Mouse (Mus musculus): Measurements from ENCODE around the gene Exph5. TPM values are rescaled to one million over a fixed set of nuclear protein-coding genes. Genes with fewer than 3 reads are reported as not detected.

Gene Exph5
- polyA plus RNA-seq, 1 experiment from 2014 or later: 0.98 TPM

- Histone ChIP-seq H3K4me1 (ENCODE audit: control insufficient read depth, insufficient read depth, low read length) (no peaks in the 10 kb centered on the region), H3K4me3 (ENCODE audit: low read depth, low read length) (no peak overlapping the region), H3K4me2 (ENCODE audit: low read depth, low read length) (no peak overlapping the region), H3K9ac (replicated peaks; ENCODE audit: low read length) (no peak overlapping the region), H3K36me3 (replicated peaks; ENCODE audit: control insufficient read depth, insufficient read depth, low read depth, low read length) (no peaks in the 10 kb centered on the region), H3K27me3 (ENCODE audit: control insufficient read depth, insufficient read depth, low read length) (no peaks in the 10 kb centered on the region), H3K9me3 (replicated peaks; ENCODE audit: control insufficient read depth, low read length) (no peaks in the 10 kb centered on the region), H3K27ac (replicated peaks; ENCODE audit: low read depth, low read length) (no peak overlapping the region)
- ATAC-seq (replicated peaks; ENCODE audit: insufficient number of reproducible peaks, low FRiP score, low TSS enrichment, low read depth): no peak
- no peak for DNase-seq (ENCODE audit: low spot score)
- 94% methylated on average over 2 of the region's 2 CpGs for WGBS
These were observed 48.9 kb downstream of the Exph5 start for GRCm38 (mm10) chr9:53350331-53350730.

GRCm38 (mm10) chr9:53351899-53352298 is 50.4 kb downstream of the Exph5 start:
- Histone ChIP-seq H3K4me3 (ENCODE audit: low read depth, low read length) (no peak overlapping the region), H3K27me3 (ENCODE audit: control insufficient read depth, insufficient read depth, low read length) (no peaks in the 10 kb centered on the region), H3K4me2 (ENCODE audit: low read depth, low read length) (no peak overlapping the region), H3K36me3 (replicated peaks; ENCODE audit: control insufficient read depth, insufficient read depth, low read depth, low read length) (no peaks in the 10 kb centered on the region), H3K27ac (replicated peaks; ENCODE audit: low read depth, low read length) (no peak overlapping the region), H3K9me3 (replicated peaks; ENCODE audit: control insufficient read depth, low read length) (no peaks in the 10 kb centered on the region), H3K9ac (replicated peaks; ENCODE audit: low read length) (no peak overlapping the region), H3K4me1 (ENCODE audit: control insufficient read depth, insufficient read depth, low read length) (no peaks in the 10 kb centered on the region)
- ATAC-seq (replicated peaks; ENCODE audit: insufficient number of reproducible peaks, low FRiP score, low TSS enrichment, low read depth): no peak
- WGBS: 86% methylated on average over 6 of the region's 6 CpGs
- DNase-seq (ENCODE audit: low spot score): no peak

GRCm38 (mm10) chr9:53353161-53353560 is 51.7 kb downstream of the Exph5 start:
- H3K9me3 ChIP-seq (replicated peaks; ENCODE audit: control insufficient read depth, low read length): no peaks in the 10 kb centered on the region
- no peak overlapping the region for H3K27ac ChIP-seq (replicated peaks; ENCODE audit: low read depth, low read length)
- H3K4me3 ChIP-seq (ENCODE audit: low read depth, low read length): no peak overlapping the region
- no peaks in the 10 kb centered on the region for H3K4me1 ChIP-seq (ENCODE audit: control insufficient read depth, insufficient read depth, low read length)
- no peak overlapping the region for H3K9ac ChIP-seq (replicated peaks; ENCODE audit: low read length)
- no peak overlapping the region for H3K4me2 ChIP-seq (ENCODE audit: low read depth, low read length)
- no peak for ATAC-seq (replicated peaks; ENCODE audit: insufficient number of reproducible peaks, low FRiP score, low TSS enrichment, low read depth)
- no peaks in the 10 kb centered on the region for H3K27me3 ChIP-seq (ENCODE audit: control insufficient read depth, insufficient read depth, low read length)
- 86% methylated on average over 5 of the region's 5 CpGs for WGBS
- no peaks in the 10 kb centered on the region for H3K36me3 ChIP-seq (replicated peaks; ENCODE audit: control insufficient read depth, insufficient read depth, low read depth, low read length)
- no peak for DNase-seq (ENCODE audit: low spot score)

GRCm38 (mm10) chr9:53356219-53357155 is 55.0 kb downstream of the Exph5 start:
- ATAC-seq (replicated peaks; ENCODE audit: insufficient number of reproducible peaks, low FRiP score, low TSS enrichment, low read depth) (no peak), DNase-seq (ENCODE audit: low spot score) (peak; percentile 4)
- Histone ChIP-seq H3K4me2 (ENCODE audit: low read depth, low read length) (no peak overlapping the region), H3K27ac (replicated peaks; ENCODE audit: low read depth, low read length) (no peak overlapping the region), H3K9me3 (replicated peaks; ENCODE audit: control insufficient read depth, low read length) (no peaks in the 10 kb centered on the region), H3K9ac (replicated peaks; ENCODE audit: low read length) (no peak overlapping the region), H3K36me3 (replicated peaks; ENCODE audit: control insufficient read depth, insufficient read depth, low read depth, low read length) (no peaks in the 10 kb centered on the region), H3K27me3 (ENCODE audit: control insufficient read depth, insufficient read depth, low read length) (no peaks in the 10 kb centered on the region), H3K4me3 (ENCODE audit: low read depth, low read length) (no peak overlapping the region), H3K4me1 (ENCODE audit: control insufficient read depth, insufficient read depth, low read length) (no peaks in the 10 kb centered on the region)
- WGBS: 58% methylated on average over 14 of the region's 14 CpGs

GRCm38 (mm10) chr9:53371339-53371738 is 69.9 kb downstream of the Exph5 start:
- ATAC-seq (replicated peaks; ENCODE audit: insufficient number of reproducible peaks, low FRiP score, low TSS enrichment, low read depth): no peak
- Histone ChIP-seq H3K9ac (replicated peaks; ENCODE audit: low read length) (no peak overlapping the region), H3K27me3 (ENCODE audit: control insufficient read depth, insufficient read depth, low read length) (no peaks in the 10 kb centered on the region), H3K27ac (replicated peaks; ENCODE audit: low read depth, low read length) (no peak overlapping the region), H3K4me3 (ENCODE audit: low read depth, low read length) (no peak overlapping the region), H3K4me1 (ENCODE audit: control insufficient read depth, insufficient read depth, low read length) (no peaks in the 10 kb centered on the region), H3K4me2 (ENCODE audit: low read depth, low read length) (no peak overlapping the region), H3K9me3 (replicated peaks; ENCODE audit: control insufficient read depth, low read length) (no peaks in the 10 kb centered on the region), H3K36me3 (replicated peaks; ENCODE audit: control insufficient read depth, insufficient read depth, low read depth, low read length) (no peaks in the 10 kb centered on the region)
- WGBS: 53% methylated on average over 3 of the region's 3 CpGs
- DNase-seq (ENCODE audit: low spot score): no peak

GRCm38 (mm10) chr9:53375907-53376306 is 74.4 kb downstream of the Exph5 start:
- ATAC-seq (replicated peaks; ENCODE audit: insufficient number of reproducible peaks, low FRiP score, low TSS enrichment, low read depth): no peak
- H3K4me3 ChIP-seq (ENCODE audit: low read depth, low read length): no peak overlapping the region
- no peaks in the 10 kb centered on the region for H3K36me3 ChIP-seq (replicated peaks; ENCODE audit: control insufficient read depth, insufficient read depth, low read depth, low read length)
- H3K4me2 ChIP-seq (ENCODE audit: low read depth, low read length): no peak overlapping the region
- DNase-seq (ENCODE audit: low spot score): no peak
- H3K9me3 ChIP-seq (replicated peaks; ENCODE audit: control insufficient read depth, low read length): no peaks in the 10 kb centered on the region
- no peak overlapping the region for H3K9ac ChIP-seq (replicated peaks; ENCODE audit: low read length)
- WGBS: 77% methylated on average over 4 of the region's 4 CpGs
- no peak overlapping the region for H3K27ac ChIP-seq (replicated peaks; ENCODE audit: low read depth, low read length)
- H3K4me1 ChIP-seq (ENCODE audit: control insufficient read depth, insufficient read depth, low read length): no peaks in the 10 kb centered on the region
- no peaks in the 10 kb centered on the region for H3K27me3 ChIP-seq (ENCODE audit: control insufficient read depth, insufficient read depth, low read length)

- ATAC-seq (replicated peaks; ENCODE audit: insufficient number of reproducible peaks, low FRiP score, low TSS enrichment, low read depth) (no peak), DNase-seq (ENCODE audit: low spot score) (no peak)
- WGBS: 82% methylated on average over 13 of the region's 13 CpGs
- Histone ChIP-seq H3K27me3 (ENCODE audit: control insufficient read depth, insufficient read depth, low read length) (no peaks in the 10 kb centered on the region), H3K36me3 (replicated peaks; ENCODE audit: control insufficient read depth, insufficient read depth, low read depth, low read length) (no peaks in the 10 kb centered on the region), H3K27ac (replicated peaks; ENCODE audit: low read depth, low read length) (no peak overlapping the region), H3K4me3 (ENCODE audit: low read depth, low read length) (no peak overlapping the region), H3K4me1 (ENCODE audit: control insufficient read depth, insufficient read depth, low read length) (no peaks in the 10 kb centered on the region), H3K9ac (replicated peaks; ENCODE audit: low read length) (no peak overlapping the region), H3K9me3 (replicated peaks; ENCODE audit: control insufficient read depth, low read length) (no peaks in the 10 kb centered on the region), H3K4me2 (ENCODE audit: low read depth, low read length) (no peak overlapping the region)
These were observed 75.3 kb downstream of the Exph5 start for GRCm38 (mm10) chr9:53376820-53377219.

- 64% methylated on average over 5 of the region's 5 CpGs for WGBS
- ATAC-seq (replicated peaks; ENCODE audit: insufficient number of reproducible peaks, low FRiP score, low TSS enrichment, low read depth): no peak
- DNase-seq (ENCODE audit: low spot score): no peak
- no peak overlapping the region for H3K27ac ChIP-seq (replicated peaks; ENCODE audit: low read depth, low read length)
- no peak overlapping the region for H3K4me2 ChIP-seq (ENCODE audit: low read depth, low read length)
- H3K36me3 ChIP-seq (replicated peaks; ENCODE audit: control insufficient read depth, insufficient read depth, low read depth, low read length): no peaks in the 10 kb centered on the region
- no peaks in the 10 kb centered on the region for H3K27me3 ChIP-seq (ENCODE audit: control insufficient read depth, insufficient read depth, low read length)
- H3K9me3 ChIP-seq (replicated peaks; ENCODE audit: control insufficient read depth, low read length): no peaks in the 10 kb centered on the region
- H3K4me1 ChIP-seq (ENCODE audit: control insufficient read depth, insufficient read depth, low read length): no peaks in the 10 kb centered on the region
- no peak overlapping the region for H3K9ac ChIP-seq (replicated peaks; ENCODE audit: low read length)
- no peak overlapping the region for H3K4me3 ChIP-seq (ENCODE audit: low read depth, low read length)
These were observed 76.1 kb downstream of the Exph5 start for GRCm38 (mm10) chr9:53377597-53377996.
